Mouse (Mus musculus) liver, adult 2 months (tissue): ENCODE data around the gene Ltv1.

Experiments
- CTCF ChIP-seq: fragments of 200-500 bp; IDR thresholded peaks from 2 replicates; pipeline ENCODE4 v1.5.1; 2011; ENCODE audit warnings: low read depth, low read length, control low read depth
- POLR2A ChIP-seq: fragments of 200-500 bp; IDR thresholded peaks from 2 replicates; pipeline ENCODE4 v1.6.1; 2011; ENCODE audit warnings: low read length, control low read depth; ENCODE audit not compliant: insufficient read depth; ENCODE audit errors: extremely low read depth

DNA sequence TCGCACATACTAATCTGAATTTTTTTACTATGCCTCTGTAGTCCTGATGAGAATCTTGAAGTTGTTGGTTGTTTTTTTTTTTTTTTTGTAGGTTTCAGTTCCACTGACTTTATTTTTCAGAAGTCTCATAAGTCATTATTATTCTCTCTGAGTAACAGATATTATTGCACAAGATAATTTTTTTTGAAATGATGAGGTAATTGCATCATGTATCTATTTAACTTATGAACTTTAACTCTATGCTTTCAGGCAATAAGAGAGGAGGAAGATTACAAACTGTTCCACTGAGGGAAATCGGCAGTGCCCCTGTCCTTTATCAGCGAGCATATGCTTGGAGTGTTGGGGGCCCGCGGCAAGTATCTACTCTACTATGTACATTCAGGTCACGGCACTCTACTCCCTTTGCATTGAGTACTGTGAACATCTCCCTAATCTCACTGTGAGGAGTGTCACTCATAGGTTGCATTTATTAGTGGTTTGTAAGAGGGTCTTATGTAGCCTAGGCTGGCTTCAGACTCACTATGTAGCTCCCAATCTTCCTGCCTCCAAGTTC is 8.8 kb upstream of the Ltv1 start:
- no peak for TF ChIP-seq CTCF
- TF ChIP-seq POLR2A: no peak
